Mouse (Mus musculus) mouse trophoblast stem cell (cell line): Measurements from ENCODE around the gene Oxnad1.

Experiments
- in situ Hi-C, 2 experiments: fragments of 300-500 bp; cut with MseI, MboI; formaldehyde crosslinking; loops; 2 replicates in 1 of 2; 3 replicates in 1 of 2; pipeline ENCODE4 v1.15.1; 2025

Oxnad1 gene

DNA sequence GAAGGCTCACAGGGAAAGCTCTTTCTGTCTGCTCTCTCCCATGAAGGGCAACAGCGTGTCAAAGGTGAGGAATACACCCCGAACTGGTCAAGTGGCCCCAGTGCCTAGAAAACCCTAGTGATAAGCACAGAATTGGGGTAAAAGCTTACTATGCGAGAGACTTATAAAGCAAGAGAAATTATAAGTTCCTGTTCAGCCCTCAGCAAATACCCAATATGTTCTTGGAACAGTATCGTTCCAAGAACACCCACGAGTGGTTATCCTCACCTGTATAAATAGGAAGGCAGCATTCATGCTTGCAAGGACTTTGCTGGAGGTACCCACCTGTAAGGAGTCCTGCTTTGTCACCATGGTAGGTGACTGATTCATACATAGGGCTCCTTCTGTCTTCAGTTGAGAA, 56.5 kb downstream of the Oxnad1 start, which contains the start of gene Msmb:
TSS of gene Msmb (plus strand) at position 301 of the 400 bp plus-strand sequence.
- in situ Hi-C loops = no loop called here

DNA sequence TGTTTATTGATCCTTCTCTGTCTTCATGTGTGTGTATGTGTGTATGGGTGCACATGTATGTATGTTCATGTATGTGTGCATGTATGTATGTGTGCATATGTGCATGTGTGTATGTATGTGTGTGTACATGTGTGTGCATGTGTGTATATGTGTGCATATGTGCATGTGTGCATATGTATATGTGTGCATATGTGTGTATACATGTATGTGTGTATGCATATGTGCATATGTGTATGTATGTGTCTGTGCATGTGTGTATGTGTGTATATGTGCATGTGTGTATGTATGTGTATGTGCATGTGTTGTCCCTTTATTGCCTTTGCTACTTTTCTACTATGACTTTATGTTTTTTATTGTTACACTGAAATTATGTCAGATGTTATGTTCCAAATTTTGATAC, 59.6 kb downstream of the Oxnad1 start:
- in situ Hi-C loops = no loop called here

DNA sequence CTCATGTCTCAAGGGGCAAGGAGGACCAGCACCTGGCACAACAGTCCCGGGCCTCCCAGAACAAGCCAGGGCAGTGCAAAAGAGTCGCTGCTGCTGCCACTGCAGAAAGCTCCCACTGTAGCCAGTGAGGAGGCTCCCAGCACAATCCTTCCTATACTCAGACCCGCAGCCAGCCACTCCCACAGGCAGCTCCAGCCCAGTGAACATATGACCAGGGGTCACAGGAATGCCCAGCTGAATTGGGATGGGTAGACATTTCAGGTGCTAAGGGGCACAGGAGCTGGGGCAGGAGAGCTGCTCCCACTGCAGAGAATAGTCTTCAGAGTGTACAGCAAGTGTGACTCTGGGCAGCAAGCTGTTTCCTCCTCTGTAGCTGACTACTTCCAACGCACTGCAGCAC, 60.2 kb downstream of the Oxnad1 start:
- in situ Hi-C loops = no loop called here

GRCm38 (mm10) chr14:32145809-32146511, 60.8 kb downstream of the Oxnad1 start:
- in situ Hi-C loops = no loop called here

DNA sequence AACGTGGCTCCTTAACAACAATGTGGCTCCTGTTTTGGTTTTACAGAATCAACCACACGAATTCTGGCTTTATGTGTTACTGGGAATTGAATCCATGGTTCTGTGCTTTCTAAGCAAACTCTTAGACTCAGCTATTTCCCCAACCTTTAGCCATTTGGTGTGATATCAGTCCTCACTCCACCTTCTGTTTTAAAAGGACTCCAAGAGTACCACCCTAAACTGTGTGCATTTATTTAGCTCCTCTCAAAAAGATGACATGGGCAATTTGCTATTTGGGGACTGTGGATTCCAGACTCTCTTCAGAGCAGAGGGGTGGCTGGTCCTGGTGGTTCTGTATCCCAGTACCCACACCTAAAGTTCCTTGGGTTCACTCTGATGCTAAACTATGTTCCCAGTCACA, 61.4 kb downstream of the Oxnad1 start:
- in situ Hi-C loops = no loop called here

DNA sequence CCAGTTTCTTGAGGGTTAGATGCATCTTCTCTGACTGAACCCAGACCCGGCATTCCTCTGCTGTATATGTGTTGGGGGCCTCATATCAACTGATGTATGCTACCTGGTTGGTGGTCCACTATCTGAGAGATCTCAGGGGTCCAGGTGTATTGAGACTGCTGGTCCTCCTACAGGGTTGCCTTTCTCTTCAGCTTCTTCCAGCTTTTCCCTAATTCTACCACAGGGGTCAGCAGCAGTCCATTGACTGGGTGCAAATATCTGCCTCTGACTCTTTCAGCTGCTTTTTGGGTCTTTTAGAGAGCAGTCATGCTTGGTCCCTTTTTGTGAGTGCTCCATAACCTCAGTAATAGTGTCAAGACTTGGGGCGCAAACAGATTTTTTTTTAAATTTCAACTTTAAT, 65.7 kb downstream of the Oxnad1 start:
- in situ Hi-C loops = no loop called here

DNA sequence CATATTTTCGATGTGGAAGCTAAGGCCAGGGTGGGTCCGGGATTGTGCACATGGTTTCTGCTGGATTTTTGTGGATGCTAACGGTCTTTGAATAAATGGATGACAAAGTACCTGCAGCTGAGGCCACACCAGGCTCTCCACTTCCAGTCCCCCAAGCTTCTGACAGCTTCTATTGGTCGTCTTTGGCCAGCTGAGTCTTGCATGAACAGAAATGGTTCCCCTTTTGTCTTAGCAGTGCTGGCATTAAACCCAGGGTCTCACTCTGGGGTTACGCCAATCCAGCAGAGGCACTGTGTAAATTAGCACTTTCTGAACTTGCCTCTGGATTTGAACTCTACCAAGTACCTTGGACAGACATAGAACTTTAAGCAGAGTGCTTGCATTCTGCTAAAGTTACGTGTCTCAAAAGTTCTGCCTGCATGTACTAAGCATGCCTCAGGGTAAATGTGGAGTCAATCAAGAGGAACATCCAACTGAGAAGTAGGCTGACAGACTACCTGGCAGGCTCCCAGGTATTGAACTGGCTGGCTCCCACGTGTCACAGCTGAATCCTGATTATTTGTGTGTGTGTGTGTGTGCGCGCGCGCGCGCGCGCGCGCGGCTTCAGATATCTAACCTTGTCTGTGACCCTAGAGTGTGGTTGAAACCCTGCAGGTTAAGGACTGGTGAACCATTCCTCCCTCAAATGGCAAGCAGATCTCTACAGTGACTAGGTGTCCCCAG, 67.2 kb downstream of the Oxnad1 start:
- in situ Hi-C loops = no loop called here
